Mouse (Mus musculus): Measurements from ENCODE around the gene Nckap5l.

Gene Nckap5l

GRCm38 (mm10) chr15:99433081-99433718, 24.3 kb downstream of the Nckap5l start:
- DNase-seq (ENCODE audit: extremely low read depth, insufficient read length, low spot score) = no peak

GRCm38 (mm10) chr15:99431967-99432366, 25.6 kb downstream of the Nckap5l start:
- peak; percentile 71 for DNase-seq (ENCODE audit: extremely low read depth, insufficient read length, low spot score)

- no peak for DNase-seq (ENCODE audit: extremely low read depth, insufficient read length, low spot score)
Measured at GRCm38 (mm10) chr15:99431504-99431903, 26.0 kb downstream of the Nckap5l start.

GRCm38 (mm10) chr15:99431063-99431462, 26.5 kb downstream of the Nckap5l start:
- no peak for DNase-seq (ENCODE audit: extremely low read depth, insufficient read length, low spot score)

- DNase-seq (ENCODE audit: extremely low read depth, insufficient read length, low spot score) = no peak
Measured at GRCm38 (mm10) chr15:99430394-99430793, 27.2 kb downstream of the Nckap5l start.

- no peak for DNase-seq (ENCODE audit: extremely low read depth, insufficient read length, low spot score)
Measured at GRCm38 (mm10) chr15:99423884-99424283, 33.7 kb downstream of the Nckap5l start.

- no peak for DNase-seq (ENCODE audit: extremely low read depth, insufficient read length, low spot score)
Measured at GRCm38 (mm10) chr15:99423131-99423530, 34.4 kb downstream of the Nckap5l start.

- no peak for DNase-seq (ENCODE audit: extremely low read depth, insufficient read length, low spot score)
Measured at GRCm38 (mm10) chr15:99422551-99422950, 35.0 kb downstream of the Nckap5l start.

- DNase-seq (ENCODE audit: extremely low read depth, insufficient read length, low spot score) = no peak
Measured at GRCm38 (mm10) chr15:99421676-99422075, 35.9 kb downstream of the Nckap5l start.

- peak; percentile 60 for DNase-seq (ENCODE audit: extremely low read depth, insufficient read length, low spot score)
Measured at GRCm38 (mm10) chr15:99421152-99421551, 36.4 kb downstream of the Nckap5l start.

- DNase-seq (ENCODE audit: extremely low read depth, insufficient read length, low spot score) = peak; percentile 74
Measured at GRCm38 (mm10) chr15:99420521-99421014, 37.0 kb downstream of the Nckap5l start.

GRCm38 (mm10) chr15:99420101-99420500, 37.4 kb downstream of the Nckap5l start:
- DNase-seq (ENCODE audit: extremely low read depth, insufficient read length, low spot score) = no peak

- DNase-seq (ENCODE audit: extremely low read depth, insufficient read length, low spot score) = peak; percentile 75
Measured at GRCm38 (mm10) chr15:99417692-99418271, 39.8 kb downstream of the Nckap5l start.

GRCm38 (mm10) chr15:99416957-99417356, 40.6 kb downstream of the Nckap5l start:
- DNase-seq (ENCODE audit: extremely low read depth, insufficient read length, low spot score) = no peak

- DNase-seq (ENCODE audit: extremely low read depth, insufficient read length, low spot score) = peak; percentile 75
Measured at GRCm38 (mm10) chr15:99416348-99416882, 41.1 kb downstream of the Nckap5l start.

- no peak for DNase-seq (ENCODE audit: extremely low read depth, insufficient read length, low spot score)
Measured at GRCm38 (mm10) chr15:99415793-99416192, 41.8 kb downstream of the Nckap5l start.

GRCm38 (mm10) chr15:99411747-99412146, 45.8 kb downstream of the Nckap5l start:
- DNase-seq (ENCODE audit: extremely low read depth, insufficient read length, low spot score) = no peak

- DNase-seq (ENCODE audit: extremely low read depth, insufficient read length, low spot score) = no peak
Measured at GRCm38 (mm10) chr15:99408845-99409244, 48.7 kb downstream of the Nckap5l start.

- no peak for DNase-seq (ENCODE audit: extremely low read depth, insufficient read length, low spot score)
Measured at GRCm38 (mm10) chr15:99406986-99407570, 50.5 kb downstream of the Nckap5l start.

- DNase-seq (ENCODE audit: extremely low read depth, insufficient read length, low spot score) = no peak
Measured at GRCm38 (mm10) chr15:99405150-99405549, 52.4 kb downstream of the Nckap5l start.

- no peak for DNase-seq (ENCODE audit: extremely low read depth, insufficient read length, low spot score)
Measured at GRCm38 (mm10) chr15:99403159-99403889, 54.2 kb downstream of the Nckap5l start.
